Mouse (Mus musculus): ENCODE results near the gene Itpkc. TPM values are rescaled to one million over a fixed set of nuclear protein-coding genes. Genes with fewer than 3 reads are reported as not detected.

The Itpkc gene
- polyA plus RNA-seq (2012; rRNA removed) = 15.9 and 18.5 TPM in 2 replicates

GRCm38 (mm10) chr7:27228281-27228821, at the start of gene Itpkc:
Gene Itpkc (minus strand): TSS chr7:27228661.

GRCm38 (mm10) chr7:27258205-27258899, 29.9 kb upstream of the Itpkc start, which contains the start of gene Numbl:
Gene Numbl (plus strand): TSS chr7:27258433.

GRCm38 (mm10) chr7:27232781-27233281, 4.4 kb upstream of the Itpkc start, which contains the start of gene Coq8b:
Gene Coq8b (plus strand): TSS chr7:27233023.

GRCm38 (mm10) chr7:27195681-27196611, 32.5 kb downstream of the Itpkc start, which contains the start of the genes BC024978 and Snrpa:
Gene BC024978 (plus strand): TSS chr7:27195781.
Gene Snrpa (minus strand): TSS chr7:27196271.

GRCm38 (mm10) chr7:27180837-27181695, 47.4 kb downstream of the Itpkc start, which contains the start of the genes Gm21983 and Mia:
Gene Gm21983 (minus strand): TSS chr7:27181086.
Gene Mia (minus strand): TSS chr7:27181157.

GRCm38 (mm10) chr7:27178324-27179216, 49.9 kb downstream of the Itpkc start, which contains the start of gene Rab4b:
Gene Rab4b (minus strand): TSS chr7:27178896.

GRCm38 (mm10) chr7:27166614-27167474, 61.6 kb downstream of the Itpkc start, which contains the start of gene Egln2:
Gene Egln2 (minus strand): TSS chr7:27166802.

Other genes starting within 250 kb of the Itpkc start
- gene Cyp2a12, start 199.6 kb downstream of the Itpkc start, polyA plus RNA-seq (2012; rRNA removed) = 0.08 TPM in 1 of 2 replicates, not detected in the other
- 30.2 and 55.4 TPM in 2 replicates for gene Cyp2f2, start 108.8 kb downstream of the Itpkc start, polyA plus RNA-seq (2012; rRNA removed)
- not detected in 2 replicates for gene Cyp2t4, start 74.9 kb downstream of the Itpkc start, polyA plus RNA-seq (2012; rRNA removed)
- gene Egln2, start 61.9 kb downstream of the Itpkc start, polyA plus RNA-seq (2012; rRNA removed) = 130 and 148 TPM in 2 replicates
- 79.0 and 86.7 TPM in 2 replicates for gene Rab4b, start 49.8 kb downstream of the Itpkc start, polyA plus RNA-seq (2012; rRNA removed)
- not detected in 2 replicates for gene Gm21983, start 47.6 kb downstream of the Itpkc start, polyA plus RNA-seq (2012; rRNA removed)
- gene Mia, start 47.5 kb downstream of the Itpkc start, polyA plus RNA-seq (2012; rRNA removed) = 14.0 and 16.1 TPM in 2 replicates
- gene BC024978, start 32.9 kb downstream of the Itpkc start, polyA plus RNA-seq (2012; rRNA removed) = 23.2 and 27.1 TPM in 2 replicates
- 265 and 331 TPM in 2 replicates for gene Snrpa, start 32.4 kb downstream of the Itpkc start, polyA plus RNA-seq (2012; rRNA removed)
- gene Coq8b, start 4.4 kb upstream of the Itpkc start, polyA plus RNA-seq (2012; rRNA removed) = 84.4 and 102 TPM in 2 replicates
- gene Numbl, start 29.8 kb upstream of the Itpkc start, polyA plus RNA-seq (2012; rRNA removed) = 86.9 and 94.3 TPM in 2 replicates
- gene Ltbp4, start 109.0 kb upstream of the Itpkc start, polyA plus RNA-seq (2012; rRNA removed) = 441 and 545 TPM in 2 replicates
- gene Shkbp1, start 127.4 kb upstream of the Itpkc start, polyA plus RNA-seq (2012; rRNA removed) = 86.6 and 97.9 TPM in 2 replicates
- gene Gm20479, start 128.8 kb upstream of the Itpkc start, polyA plus RNA-seq (2012; rRNA removed) = 0.63 TPM in 1 of 2 replicates, not detected in the other
- 0.48 and 0.73 TPM in 2 replicates for gene Sptbn4, start 219.0 kb upstream of the Itpkc start, polyA plus RNA-seq (2012; rRNA removed)
- gene Blvrb, start 219.3 kb upstream of the Itpkc start, polyA plus RNA-seq (2012; rRNA removed) = 144 and 146 TPM in 2 replicates
- 12.7 and 14.7 TPM in 2 replicates for gene Sertad3, start 245.1 kb upstream of the Itpkc start, polyA plus RNA-seq (2012; rRNA removed)

All from ovary, adult 2 months (tissue).